Mouse (Mus musculus): ENCODE measurements around the gene Asf1b. TPM values are rescaled to one million over a fixed set of nuclear protein-coding genes. Genes with fewer than 3 reads are reported as not detected.
"Not testable (repeated sequence)": the region's sequence is repeated elsewhere in the genome, so short reads cannot be mapped to it uniquely, and the experiment has no call there.

The Asf1b gene
- total RNA-seq, 1 experiment from 2014 or later, result 10.7 TPM

DNA sequence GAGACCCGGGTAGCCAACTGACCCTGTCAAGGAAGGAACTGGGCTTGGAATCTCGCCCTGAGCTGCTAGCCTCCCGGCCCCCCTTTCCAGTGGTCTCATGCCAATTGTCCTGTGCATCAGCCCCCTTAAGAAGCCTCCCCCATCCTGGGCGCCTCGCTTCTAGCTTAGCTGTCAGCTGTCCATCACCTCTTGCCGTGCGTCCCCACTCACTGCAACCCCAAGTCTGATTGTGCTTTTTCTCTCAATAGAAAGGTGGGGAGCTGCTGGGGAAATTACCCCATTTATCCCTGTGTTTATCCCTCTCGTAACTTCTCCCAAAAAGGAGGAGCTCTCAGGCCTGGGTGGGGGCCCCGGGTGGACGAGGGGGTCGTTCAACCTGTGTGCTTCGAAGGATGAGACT, 40.7 kb downstream of the Asf1b start:
- DNase-seq, result no peak

- DNase-seq, result peak; percentile 96
These were observed 41.5 kb downstream of the Asf1b start for GRCm38 (mm10) chr8:83996567-83997505.

DNA sequence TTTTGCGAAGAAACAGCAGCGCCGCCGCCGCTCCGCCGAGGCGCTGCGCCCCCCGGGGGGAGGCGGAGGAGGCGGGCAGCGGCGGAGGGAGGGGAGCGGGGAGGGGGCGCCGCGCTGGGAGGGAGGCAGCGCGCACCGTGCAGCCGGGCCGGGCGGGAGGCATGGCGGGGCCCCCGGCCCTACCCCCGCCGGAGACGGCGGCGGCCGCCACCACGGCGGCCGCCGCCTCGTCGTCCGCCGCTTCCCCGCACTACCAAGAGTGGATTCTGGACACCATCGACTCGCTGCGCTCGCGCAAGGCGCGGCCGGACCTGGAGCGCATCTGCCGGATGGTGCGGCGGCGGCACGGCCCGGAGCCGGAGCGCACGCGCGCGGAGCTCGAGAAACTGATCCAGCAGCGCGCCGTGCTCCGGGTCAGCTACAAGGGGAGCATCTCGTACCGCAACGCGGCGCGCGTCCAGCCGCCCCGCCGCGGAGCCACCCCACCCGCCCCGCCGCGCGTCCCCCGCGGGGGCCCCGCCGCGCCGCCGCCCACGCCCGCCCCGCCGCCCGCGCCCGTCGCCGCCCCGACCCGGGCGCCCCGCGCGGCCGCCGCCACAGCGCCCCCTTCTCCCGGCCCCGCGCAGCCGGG, 42.3 kb downstream of the Asf1b start, which contains the start of gene Samd1:
TSS of gene Samd1 (plus strand) at position 162 of the 631 bp plus-strand sequence.
- peak; percentile 70 for DNase-seq

DNA sequence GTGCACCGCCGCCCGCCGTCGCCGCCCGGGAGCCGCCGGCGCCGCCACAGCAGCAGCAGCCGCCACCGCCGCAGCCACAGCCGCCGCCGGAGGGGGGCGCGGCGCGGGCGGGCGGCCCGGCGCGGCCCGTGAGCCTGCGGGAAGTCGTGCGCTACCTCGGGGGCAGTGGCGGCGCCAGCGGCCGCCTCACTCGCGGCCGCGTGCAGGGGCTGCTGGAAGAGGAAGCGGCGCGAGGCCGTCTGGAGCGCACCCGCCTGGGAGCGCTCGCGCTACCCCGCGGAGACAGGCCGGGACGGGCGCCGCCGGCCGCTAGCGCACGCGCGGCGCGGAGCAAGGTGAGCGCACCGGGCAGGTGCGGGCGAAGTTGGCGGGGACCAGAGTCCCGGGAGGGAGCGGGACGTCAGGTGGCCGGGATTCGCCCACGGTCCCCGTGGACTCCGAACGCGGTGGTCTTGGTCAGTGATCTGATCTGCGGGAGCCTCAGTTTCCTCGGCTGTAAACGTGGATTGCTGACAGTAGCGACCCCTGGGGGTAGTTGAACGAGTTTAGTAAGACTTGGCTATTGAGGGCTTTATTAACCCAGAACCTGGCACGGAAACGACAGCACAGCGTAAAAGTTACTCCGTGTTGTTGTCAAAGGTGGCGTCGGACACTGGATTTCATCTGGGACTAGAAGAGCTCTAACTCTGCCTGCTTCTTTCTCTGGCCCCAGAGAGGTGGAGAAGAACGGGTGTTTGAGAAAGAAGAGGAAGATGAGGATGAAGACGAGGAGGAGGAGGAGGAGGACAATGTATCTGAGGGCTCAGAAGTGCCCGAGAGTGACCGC, 43.1 kb downstream of the Asf1b start:
- peak; percentile 75 for DNase-seq

DNA sequence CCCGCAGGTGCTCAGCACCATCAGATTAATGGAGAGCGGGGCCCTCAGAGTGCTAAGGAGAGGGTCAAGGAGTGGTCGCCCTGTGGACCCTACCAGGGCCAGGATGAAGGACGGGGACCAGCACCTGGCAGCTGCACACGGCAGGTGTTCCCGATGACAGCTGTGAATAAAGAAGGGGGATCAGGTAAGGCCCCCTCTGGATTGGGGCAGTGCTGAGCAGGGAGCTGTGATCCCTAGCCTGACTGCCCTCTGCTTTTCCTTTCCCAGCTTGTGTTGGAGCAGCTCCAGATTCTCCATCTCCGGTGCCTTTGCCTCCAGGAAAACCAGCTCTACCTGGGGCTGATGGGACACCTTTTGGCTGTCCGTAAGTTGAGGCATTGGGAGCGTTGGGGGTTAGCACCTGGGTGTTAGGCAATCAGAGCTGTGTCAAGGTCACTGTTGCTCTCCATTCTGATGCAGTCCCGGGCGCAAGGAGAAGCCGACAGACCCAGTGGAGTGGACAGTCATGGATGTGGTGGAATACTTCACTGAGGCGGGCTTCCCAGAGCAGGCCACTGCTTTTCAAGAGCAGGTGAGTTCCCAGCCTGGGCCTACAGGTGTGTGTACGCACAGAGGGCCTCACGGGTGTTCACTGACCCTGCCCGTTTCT, 43.9 kb downstream of the Asf1b start:
- no peak for DNase-seq

DNA sequence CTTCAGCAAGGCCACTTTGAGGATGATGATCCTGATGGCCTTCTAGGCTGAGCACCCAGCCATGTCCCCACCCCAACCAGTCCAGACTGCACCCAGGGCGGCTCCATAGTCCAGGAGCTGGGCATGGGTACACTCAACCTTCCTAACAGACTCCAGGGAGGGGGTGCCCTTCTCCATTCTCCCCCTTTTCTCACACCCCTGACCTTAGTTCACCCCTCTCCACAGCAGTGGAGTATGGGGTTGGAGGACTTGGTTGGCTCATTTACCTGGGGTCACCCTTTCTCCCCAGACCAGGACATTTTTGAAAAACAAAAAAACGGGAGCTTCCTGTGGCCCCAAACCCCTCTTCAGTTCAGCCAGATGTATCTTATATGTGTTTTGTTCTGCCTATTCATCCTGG, 44.5 kb downstream of the Asf1b start:
- DNase-seq, result no peak

- no peak for DNase-seq
These were observed 46.1 kb downstream of the Asf1b start, which contains the start of gene 1700067K01Rik for GRCm38 (mm10) chr8:84001281-84002000. Gene 1700067K01Rik (plus strand): TSS chr8:84001502.

DNA sequence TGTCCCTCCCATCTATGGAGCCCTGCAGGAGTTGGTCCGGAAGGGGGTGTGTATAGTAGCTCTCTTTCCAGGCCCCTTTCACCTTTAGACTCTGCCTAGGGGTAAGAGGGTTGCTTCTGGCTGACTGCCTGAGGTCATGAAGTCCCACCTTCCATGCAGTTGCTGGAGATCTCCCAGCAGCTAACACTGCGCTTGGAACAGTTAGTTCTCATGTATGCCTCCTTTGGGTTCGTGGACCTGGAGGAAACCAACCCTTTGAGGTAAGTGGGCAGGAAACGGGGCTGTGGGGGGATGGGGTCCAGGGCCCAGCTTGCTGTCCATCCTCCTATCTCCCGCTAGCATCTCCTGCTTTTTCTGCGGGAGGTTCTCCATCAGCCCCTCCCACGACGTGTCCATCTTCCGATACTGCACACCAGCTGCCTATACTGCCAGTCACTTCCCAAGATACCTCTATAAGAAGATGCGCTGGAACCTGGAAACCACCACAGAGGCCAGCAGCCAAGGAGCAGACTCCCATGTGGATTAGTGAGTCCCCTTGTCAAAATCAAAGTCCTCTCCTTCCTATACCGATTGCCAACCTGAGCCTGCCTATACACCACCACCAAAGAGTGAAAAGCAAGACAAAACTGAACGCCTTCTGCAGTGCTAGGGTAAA, 47.8 kb downstream of the Asf1b start:
- no peak for DNase-seq

GRCm38 (mm10) chr8:84003612-84004246, 48.4 kb downstream of the Asf1b start:
- DNase-seq, result no peak

GRCm38 (mm10) chr8:84004533-84005201, 49.4 kb downstream of the Asf1b start:
- DNase-seq, result peak; percentile 97

DNA sequence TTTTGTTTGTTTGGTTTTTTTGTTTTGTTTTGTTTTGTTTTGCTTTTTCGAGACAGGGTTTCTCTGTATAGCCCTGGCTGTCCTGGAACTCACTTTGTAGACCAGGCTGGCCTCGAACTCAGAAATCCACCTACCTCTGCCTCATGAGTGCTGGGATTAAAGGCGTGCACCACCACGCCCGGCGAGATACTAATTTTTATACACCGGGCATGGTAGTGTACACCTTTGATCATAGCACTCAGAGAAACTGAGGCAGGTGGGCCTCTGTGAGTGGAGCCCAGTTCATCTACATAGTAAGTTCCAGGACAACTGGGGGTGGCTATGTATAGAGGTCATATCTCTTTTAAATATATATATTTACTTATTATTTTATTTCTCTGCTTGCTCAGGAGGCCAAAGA, 50.2 kb downstream of the Asf1b start:
- not testable (repeated sequence) for DNase-seq

- no peak for DNase-seq
These were observed 53.1 kb downstream of the Asf1b start for GRCm38 (mm10) chr8:84008362-84008761.

GRCm38 (mm10) chr8:84009876-84010275, 54.6 kb downstream of the Asf1b start:
- DNase-seq, result peak; percentile 93

DNA sequence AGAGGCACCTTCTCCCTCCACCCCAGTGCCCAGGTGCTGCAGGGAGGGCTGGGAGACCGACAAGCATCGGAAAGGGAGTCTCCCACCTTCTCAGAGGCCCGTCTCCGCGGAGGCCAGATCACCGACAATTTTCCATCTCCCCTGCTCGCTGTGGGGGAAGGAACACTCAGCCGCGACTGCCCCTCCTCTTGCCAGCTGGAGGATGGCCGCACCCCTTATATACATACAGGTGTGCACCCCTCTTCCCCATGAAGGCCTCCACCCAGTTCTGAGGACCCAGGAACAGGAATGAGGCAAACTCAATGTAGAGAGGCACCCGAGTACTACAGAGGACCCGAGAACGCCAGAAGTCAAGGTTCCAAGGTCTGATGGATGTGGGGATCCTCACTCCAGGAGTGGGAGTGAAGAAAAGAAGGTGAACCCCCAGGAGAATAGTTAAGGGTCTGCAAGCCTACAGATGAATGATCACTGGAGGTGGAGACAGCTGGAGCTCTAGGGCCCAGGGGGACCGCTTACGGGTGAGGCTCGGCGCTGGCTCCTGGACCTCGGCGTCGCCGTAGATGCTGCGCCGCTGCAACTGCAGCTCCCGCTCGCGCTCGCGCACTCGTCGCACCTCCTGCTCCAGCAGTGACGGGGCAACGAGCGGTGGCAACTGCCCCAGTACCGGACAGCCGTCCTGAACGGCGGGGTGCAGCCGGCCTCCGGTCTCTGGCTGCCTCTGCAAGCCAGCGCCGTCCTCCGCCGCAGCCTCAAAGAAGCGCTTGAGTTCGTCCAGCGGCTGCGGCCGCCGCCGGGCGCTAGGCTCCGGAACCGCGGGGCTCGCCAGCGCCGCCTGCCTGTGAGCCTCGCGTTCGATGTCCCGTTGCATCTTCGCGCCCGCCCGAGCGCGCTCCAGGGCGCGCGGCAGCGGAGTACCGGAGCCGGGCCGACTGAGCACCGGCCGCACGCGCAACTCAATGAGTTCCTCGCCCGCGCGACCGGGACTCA, 55.6 kb downstream of the Asf1b start:
- peak; percentile 85 for DNase-seq

DNA sequence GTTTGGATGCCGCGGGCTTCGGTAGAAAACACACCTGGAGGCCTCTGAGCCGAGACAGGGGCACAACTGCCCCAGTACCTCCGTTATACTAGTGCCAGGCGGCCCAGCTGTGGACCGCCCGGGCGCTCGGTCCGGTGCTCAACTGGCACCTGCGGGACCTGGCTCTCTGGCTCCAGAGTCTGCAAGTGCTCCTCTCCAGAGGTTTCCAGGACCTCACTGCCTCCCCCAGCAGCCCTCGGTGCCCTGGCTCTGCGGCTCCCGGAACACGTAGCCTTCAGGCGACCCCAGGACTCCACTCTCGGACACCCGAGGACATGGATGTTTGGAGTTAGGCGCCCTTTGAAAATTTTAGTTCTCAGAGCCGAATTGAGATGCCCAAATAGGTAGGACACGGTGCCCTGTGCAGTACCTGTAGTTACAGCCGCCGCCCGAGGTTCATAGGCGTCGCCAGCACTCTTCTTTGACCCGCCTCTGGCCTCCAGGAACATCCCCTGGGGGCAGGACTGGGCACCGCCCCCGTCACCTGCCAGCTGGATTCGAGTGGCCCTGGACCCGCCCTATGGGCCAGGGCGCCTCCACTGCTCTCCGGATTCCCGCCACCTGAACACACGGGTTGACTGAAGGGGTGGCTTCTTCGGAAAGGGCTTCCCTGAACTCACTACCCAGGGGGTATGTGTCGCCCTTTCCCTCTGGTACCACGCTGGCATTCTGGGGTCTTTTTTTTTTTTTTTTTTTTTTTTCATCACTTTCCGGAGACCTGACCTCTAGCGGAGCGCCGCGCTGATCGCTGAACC, 56.6 kb downstream of the Asf1b start, which contains the start of gene 2210011C24Rik:
TSS of gene 2210011C24Rik (minus strand) at position 467 of the 794 bp plus-strand sequence.
- no peak for DNase-seq

GRCm38 (mm10) chr8:84012499-84013165, 57.3 kb downstream of the Asf1b start:
- DNase-seq, result peak; percentile 35

- no peak for DNase-seq
These were observed 60.5 kb downstream of the Asf1b start for GRCm38 (mm10) chr8:84015833-84016232.

Data from adrenal gland, postnatal 14 days (tissue).